ENCODE assay signal across 8 mouse cellular contexts in the genomic region with DNA sequence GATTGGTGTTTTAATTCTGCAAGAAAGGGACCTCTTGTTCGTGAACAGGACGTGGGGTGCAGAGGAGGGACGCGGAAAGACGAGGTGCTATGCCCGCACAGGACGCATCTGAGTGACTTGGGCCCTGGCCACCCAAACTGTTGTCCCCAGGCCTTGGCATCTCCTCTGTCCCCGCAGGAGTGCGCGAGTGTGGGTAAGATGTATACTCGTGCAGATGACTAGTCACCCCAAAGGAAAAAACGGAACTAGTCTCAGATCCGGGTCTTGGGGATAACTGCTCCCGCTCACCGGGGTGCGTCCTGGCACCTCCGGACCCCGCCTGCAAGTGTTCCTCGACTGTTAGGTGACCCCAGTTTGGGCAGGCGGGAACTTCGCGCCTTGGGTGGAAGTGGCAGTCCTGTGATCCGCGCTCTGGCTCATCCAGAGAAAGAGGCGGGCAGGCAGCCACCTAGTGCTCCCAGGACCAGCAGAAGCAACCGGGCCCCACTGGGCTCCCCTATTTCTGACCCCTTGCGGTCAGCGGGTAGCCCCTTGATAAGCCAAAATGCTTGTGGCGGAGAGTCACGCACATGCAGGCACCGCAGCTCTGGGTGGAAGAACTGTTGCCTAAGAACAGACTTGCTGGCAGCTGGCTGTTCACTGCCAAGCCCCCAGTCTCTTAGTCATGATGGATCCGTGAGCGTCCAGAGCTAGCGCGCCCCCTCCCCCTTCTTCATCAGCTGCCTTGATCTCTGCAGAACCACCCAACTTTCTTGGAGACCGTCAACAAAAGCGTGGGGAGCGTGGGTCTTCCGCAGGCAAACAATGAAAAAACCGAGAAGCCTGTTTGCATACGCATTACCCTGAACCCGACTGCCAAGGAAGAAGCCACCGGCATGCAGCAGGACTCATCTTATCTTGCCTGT.
DNase-seq lines count a peak whose midpoint lies in the region; ATAC-seq and TF ChIP-seq lines count a peak whose summit lies in the region.

No protein-coding gene starts in this region.

- H3K36me3 ChIP-seq in lung, postnatal 0 days (ENCODE audit: insufficient read depth, low read length): no peaks in the 10 kb centered on the region
- no peaks in the 10 kb centered on the region for H3K36me3 ChIP-seq in liver, embryonic 14.5 days (replicated peaks; ENCODE audit: control insufficient read depth, insufficient read depth, low read depth)

- ATAC-seq in lung, postnatal 0 days: no peak
- ATAC-seq in liver, embryonic 14.5 days (ENCODE audit: insufficient read depth): no peak

- no peak for TF ChIP-seq CTCF in lung, postnatal 0 days (IDR thresholded peaks at IDR 0.05)
- TF ChIP-seq CTCF in liver, embryonic 14.5 days (IDR thresholded peaks at IDR 0.05; ENCODE audit: low read depth): no peak

- DNase-seq in adrenal gland, postnatal 10 days: peak; percentile 22
- no peak for DNase-seq in adrenal gland, adult 8-10 months
- peak; percentile 11 for DNase-seq in lung, postnatal 0 days (ENCODE audit: low spot score)
- no peak for DNase-seq in lung, adult 18-20 months
- DNase-seq in heart, postnatal 10 days: peak; percentile 10 to 13
- no peak for DNase-seq in liver, embryonic 14.5 days (ENCODE audit: low read depth in 3 of 3, low spot score in 3 of 3)
- DNase-seq in right cerebral cortex, postnatal 10 days (ENCODE audit: low spot score in 2 of 2): peak; percentile 28 to 39
- DNase-seq in B cell, adult 2 months: no peak

- H3K4me3 ChIP-seq in lung, postnatal 0 days (ENCODE audit: low read depth, low read length): peak overlapping the region; percentile 17; the same call in 1 of the 2 replicates
- H3K4me3 ChIP-seq in liver, embryonic 14.5 days (ENCODE audit: insufficient read depth in 1 of 2, low read depth in 2 of 2, low read length in 2 of 2): 0 out of 4 replicates have a peak overlapping the region, but pooled peaks of 1 of the 2 experiments have one; percentile 2

- no peaks in the 10 kb centered on the region; the same call in 1 of the 2 replicates for H3K4me1 ChIP-seq in lung, postnatal 0 days (ENCODE audit: insufficient read depth, low read depth, low read length)
- H3K4me1 ChIP-seq in liver, embryonic 14.5 days (replicated peaks; ENCODE audit: control insufficient read depth in 2 of 2, insufficient read depth in 2 of 2, low read length in 1 of 2): no peaks in the 10 kb centered on the region

- no peak overlapping the region for H3K27ac ChIP-seq in lung, postnatal 0 days (ENCODE audit: low read length)
- H3K27ac ChIP-seq in liver, embryonic 14.5 days: no peak overlapping the region

- WGBS in lung, postnatal 0 days: 2% methylated on average over 43 of the region's 43 CpGs
- 2% methylated on average over 43 of the region's 43 CpGs for WGBS in liver, embryonic 14.5 days (ENCODE audit: insufficient replicate concordance)

- no peak for TF ChIP-seq EP300 in lung, postnatal 0 days (IDR thresholded peaks at IDR 0.05)
- TF ChIP-seq EP300 in liver, embryonic 14.5 days (IDR thresholded peaks at IDR 0.05; ENCODE audit: low read depth): no peak

- H3K4me2 ChIP-seq in lung, postnatal 0 days (replicated peaks; ENCODE audit: low read depth, low read length): peak overlapping the region; percentile 56
- H3K4me2 ChIP-seq in liver, embryonic 14.5 days (ENCODE audit: low read depth): peak overlapping the region; percentile 47

- intact Hi-C loops in heart, postnatal 10 days (cut with DNase I): loop anchor here (5.0 kb wide), 1 partner anchor 198 kb away; no protein-coding TSS in a partner anchor

- H3K9me3 ChIP-seq in lung, postnatal 0 days (ENCODE audit: low read length): no peaks in the 10 kb centered on the region
- H3K9me3 ChIP-seq in liver, embryonic 14.5 days (ENCODE audit: control insufficient read depth, low read length): no peaks in the 10 kb centered on the region

- no peak overlapping the region for H3K9ac ChIP-seq in lung, postnatal 0 days (replicated peaks; ENCODE audit: low read depth)
- H3K9ac ChIP-seq in liver, embryonic 14.5 days (replicated peaks): no peak overlapping the region

- peaks cover 23% of the 10 kb centered on the region for H3K27me3 ChIP-seq in lung, postnatal 0 days (replicated peaks; ENCODE audit: insufficient read depth, low read length)
- peaks cover 19% of the 10 kb centered on the region for H3K27me3 ChIP-seq in liver, embryonic 14.5 days (ENCODE audit: control insufficient read depth, insufficient read depth, low read length)

Comparison
In these comparisons a context has a peak if more than half of its experiments do, and no peak if none do; other contexts are left out.
1. DNase-seq: peak in adrenal gland, postnatal 10 days (single experiment), lung, postnatal 0 days (single experiment), heart, postnatal 10 days (2 of 2) and right cerebral cortex, postnatal 10 days (2 of 2); none in adrenal gland, adult 8-10 months (single experiment), lung, adult 18-20 months (0 of 2), liver, embryonic 14.5 days (0 of 3) and B cell, adult 2 months (0 of 2).